Mouse (Mus musculus): ENCODE results near the gene Dhrs2. TPM values are rescaled to one million over a fixed set of nuclear protein-coding genes. Genes with fewer than 3 reads are reported as not detected.

The Dhrs2 gene
- total and polyA plus RNA-seq, 2 experiments = not detected

DNA sequence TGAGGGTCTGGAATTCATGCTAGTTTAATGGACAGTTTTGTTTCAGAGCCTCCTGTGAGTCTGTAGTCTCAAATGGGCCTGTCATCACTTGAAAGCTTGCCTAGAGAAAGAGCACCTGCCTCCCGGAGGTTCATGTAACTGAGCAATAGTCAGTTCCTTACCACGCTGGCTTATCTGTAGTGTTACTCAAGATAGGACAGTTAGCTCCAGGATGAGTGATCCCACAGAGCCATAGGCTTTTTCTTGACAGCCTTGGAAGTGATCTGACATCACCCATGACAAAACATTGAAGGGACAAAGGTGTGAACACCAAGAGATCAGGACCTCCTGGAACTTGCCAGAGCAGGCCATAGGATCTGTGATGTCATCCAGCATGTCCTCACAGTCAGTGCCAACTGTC is 23.6 kb upstream of the Dhrs2 start:
- no peak for DNase-seq (ENCODE audit: extremely low read depth, low read depth, low spot score)
- H3K4me1 ChIP-seq (ENCODE audit: control insufficient read depth, insufficient read depth, low read length) = no peaks in the 10 kb centered on the region
- H3K79me2 ChIP-seq (ENCODE audit: control insufficient read depth, insufficient read depth, low read length) = no peaks in the 10 kb centered on the region
- TF ChIP-seq POLR2A (IDR thresholded peaks at IDR 0.05; ENCODE audit: extremely low read depth, insufficient read depth, low read length) (no peak), CTCF (IDR thresholded peaks at IDR 0.05; ENCODE audit: low read depth, low read length) (no peak)
- 89% methylated on average over 2 of the region's 2 CpGs for whole genome bisulfite sequencing
- H3K27me3 ChIP-seq (ENCODE audit: control insufficient read depth, insufficient read depth, low read length) = no peaks in the 10 kb centered on the region
- H3K9ac ChIP-seq (ENCODE audit: low read depth, low read length) = no peak overlapping the region
- no peak overlapping the region for H3K27ac ChIP-seq (replicated peaks; ENCODE audit: insufficient read depth, low read depth, low read length)
- no peak overlapping the region for H3K4me3 ChIP-seq (ENCODE audit: insufficient read depth, low read depth, low read length)
- no peaks in the 10 kb centered on the region for H3K36me3 ChIP-seq (ENCODE audit: control insufficient read depth, insufficient read depth, low read length)

DNA sequence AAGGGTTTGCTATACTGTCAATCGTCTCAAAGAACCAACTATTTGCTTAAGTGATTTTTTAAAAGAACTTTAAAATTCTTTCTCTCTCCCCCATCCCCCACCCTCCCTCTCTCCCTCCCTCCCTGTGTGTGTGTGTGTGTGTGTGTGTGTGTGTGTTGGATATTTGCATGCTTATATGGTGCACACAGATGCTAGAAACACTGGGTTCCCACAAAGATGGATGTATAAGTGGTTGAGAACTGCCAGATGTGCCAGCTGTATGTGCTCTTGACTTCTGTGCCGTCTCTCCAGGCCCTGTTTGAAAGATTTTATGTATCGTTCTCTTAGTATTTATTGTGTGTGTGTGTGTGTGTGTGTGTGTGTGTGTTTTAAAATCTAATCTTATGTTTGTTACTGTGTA is 17.3 kb upstream of the Dhrs2 start:
- TF ChIP-seq CTCF (IDR thresholded peaks at IDR 0.05; ENCODE audit: low read depth, low read length) (no peak), POLR2A (IDR thresholded peaks at IDR 0.05; ENCODE audit: extremely low read depth, insufficient read depth, low read length) (no peak)
- 67% methylated on average over 3 of the region's 3 CpGs for WGBS

DNA sequence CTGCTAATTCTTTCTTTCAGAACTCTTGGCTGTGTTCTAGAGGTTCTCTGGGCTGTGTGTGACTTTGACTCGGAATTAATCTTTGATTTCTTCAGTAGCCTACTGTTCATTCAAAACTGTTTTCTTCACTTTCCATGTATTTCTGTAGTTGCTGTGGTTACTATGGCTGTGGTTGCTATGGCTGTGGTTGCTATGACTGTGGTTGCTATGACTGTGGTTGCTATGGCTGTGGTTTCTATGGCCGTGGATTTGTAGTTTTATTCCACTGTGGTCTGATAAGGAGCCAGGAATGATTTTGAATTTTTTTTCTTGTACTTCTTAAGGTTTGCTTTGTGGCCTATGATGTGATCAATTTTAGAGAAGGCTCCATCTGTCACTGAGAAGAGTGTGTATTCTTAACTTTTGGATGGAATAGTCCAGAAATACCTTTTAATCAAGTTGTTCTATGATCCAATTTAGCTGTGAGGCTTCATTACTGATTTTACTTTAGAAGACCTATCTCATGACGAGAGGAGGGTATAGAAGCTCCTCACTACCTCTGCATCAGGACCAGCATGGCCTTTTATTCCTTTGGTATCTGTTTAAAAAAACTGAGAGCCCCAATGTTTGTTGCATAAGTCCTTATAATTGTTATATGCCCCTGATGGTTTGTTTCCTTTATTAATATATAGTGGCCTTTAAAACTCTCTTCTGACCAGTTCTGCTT is 16.6 kb upstream of the Dhrs2 start:
- Histone ChIP-seq H3K36me3 (ENCODE audit: control insufficient read depth, insufficient read depth, low read length) (no peaks in the 10 kb centered on the region), H3K9ac (ENCODE audit: low read depth, low read length) (no peak overlapping the region), H3K4me3 (ENCODE audit: insufficient read depth, low read depth, low read length) (no peak overlapping the region), H3K4me1 (ENCODE audit: control insufficient read depth, insufficient read depth, low read length) (no peaks in the 10 kb centered on the region), H3K27me3 (ENCODE audit: control insufficient read depth, insufficient read depth, low read length) (no peaks in the 10 kb centered on the region), H3K27ac (replicated peaks; ENCODE audit: insufficient read depth, low read depth, low read length) (no peak overlapping the region), H3K79me2 (ENCODE audit: control insufficient read depth, insufficient read depth, low read length) (no peaks in the 10 kb centered on the region)
- no peak for TF ChIP-seq CTCF (IDR thresholded peaks at IDR 0.05; ENCODE audit: low read depth, low read length)
- WGBS = 48% methylated on average over 3 of the region's 3 CpGs
- DNase-seq (ENCODE audit: extremely low read depth, low read depth, low spot score) = no peak

More for the DNA sequence above, 17.3 kb upstream of the Dhrs2 start:
- DNase-seq (ENCODE audit: extremely low read depth, low read depth, low spot score) = no peak
- H3K36me3 ChIP-seq (ENCODE audit: control insufficient read depth, insufficient read depth, low read length) = no peaks in the 10 kb centered on the region
- no peaks in the 10 kb centered on the region for H3K79me2 ChIP-seq (ENCODE audit: control insufficient read depth, insufficient read depth, low read length)
- H3K27ac ChIP-seq (replicated peaks; ENCODE audit: insufficient read depth, low read depth, low read length) = no peak overlapping the region
- H3K4me3 ChIP-seq (ENCODE audit: insufficient read depth, low read depth, low read length) = no peak overlapping the region
- H3K27me3 ChIP-seq (ENCODE audit: control insufficient read depth, insufficient read depth, low read length) = no peaks in the 10 kb centered on the region
- H3K4me1 ChIP-seq (ENCODE audit: control insufficient read depth, insufficient read depth, low read length) = no peaks in the 10 kb centered on the region
- H3K9ac ChIP-seq (ENCODE audit: low read depth, low read length) = no peak overlapping the region

DNA sequence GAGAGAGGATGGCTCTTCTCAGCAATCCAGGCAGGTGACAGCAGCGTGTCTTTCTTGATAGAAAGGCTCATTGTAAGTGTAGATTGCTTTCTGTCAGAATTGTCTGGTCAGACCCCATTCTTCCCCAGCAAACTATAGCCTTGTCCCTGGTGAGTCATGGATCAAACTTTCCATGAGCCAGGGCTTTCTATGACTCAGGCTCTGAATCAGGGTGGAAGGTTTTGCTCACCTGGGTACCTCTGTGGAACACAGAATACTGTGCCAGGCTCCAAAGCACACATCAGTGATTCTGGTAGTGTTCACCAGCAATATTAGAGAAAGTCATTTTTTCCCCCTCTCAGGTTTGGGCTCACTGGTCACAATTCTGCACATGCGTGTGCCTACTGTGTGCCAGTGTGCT is 13.5 kb upstream of the Dhrs2 start:
- TF ChIP-seq CTCF (IDR thresholded peaks at IDR 0.05; ENCODE audit: low read depth, low read length) = no peak
- TF ChIP-seq POLR2A (IDR thresholded peaks at IDR 0.05; ENCODE audit: extremely low read depth, insufficient read depth, low read length) = no peak
- DNase-seq (ENCODE audit: extremely low read depth, low read depth, low spot score) = no peak
- Histone ChIP-seq H3K4me3 (ENCODE audit: insufficient read depth, low read depth, low read length) (no peak overlapping the region), H3K4me1 (ENCODE audit: control insufficient read depth, insufficient read depth, low read length) (no peaks in the 10 kb centered on the region), H3K9ac (ENCODE audit: low read depth, low read length) (no peak overlapping the region), H3K36me3 (ENCODE audit: control insufficient read depth, insufficient read depth, low read length) (no peaks in the 10 kb centered on the region), H3K27ac (replicated peaks; ENCODE audit: insufficient read depth, low read depth, low read length) (no peak overlapping the region), H3K79me2 (ENCODE audit: control insufficient read depth, insufficient read depth, low read length) (no peaks in the 10 kb centered on the region), H3K27me3 (ENCODE audit: control insufficient read depth, insufficient read depth, low read length) (0 out of 2 replicates have a peak, but pooled peaks cover 2% of the 10 kb centered on the region)
- WGBS = 84% methylated on average over 2 of the region's 2 CpGs

DNA sequence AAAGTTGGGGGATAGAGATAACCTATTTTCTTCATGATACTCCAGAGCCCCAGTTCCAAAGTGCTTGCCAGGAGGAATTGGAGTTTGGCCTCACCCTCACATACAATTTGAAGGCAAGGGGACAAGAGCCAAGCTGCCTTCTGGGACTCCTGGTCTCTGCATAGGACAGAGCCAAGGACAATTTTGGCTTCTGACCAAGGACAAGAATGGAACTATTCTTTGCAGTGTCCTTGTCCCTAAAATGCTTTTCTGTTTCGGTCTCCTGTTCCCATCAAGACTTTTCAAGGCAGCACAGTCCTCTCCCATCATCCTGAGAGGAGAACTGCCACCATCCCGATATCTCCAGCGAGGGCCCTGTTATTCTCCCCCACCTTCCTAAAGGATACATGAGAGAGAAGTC is 8.2 kb upstream of the Dhrs2 start:
- Histone ChIP-seq H3K4me1 (ENCODE audit: control insufficient read depth, insufficient read depth, low read length) (no peaks in the 10 kb centered on the region), H3K4me3 (ENCODE audit: insufficient read depth, low read depth, low read length) (no peak overlapping the region), H3K79me2 (ENCODE audit: control insufficient read depth, insufficient read depth, low read length) (no peaks in the 10 kb centered on the region), H3K9ac (ENCODE audit: low read depth, low read length) (no peak overlapping the region), H3K27me3 (ENCODE audit: control insufficient read depth, insufficient read depth, low read length) (0 out of 2 replicates have a peak, but pooled peaks cover 2% of the 10 kb centered on the region), H3K27ac (replicated peaks; ENCODE audit: insufficient read depth, low read depth, low read length) (no peak overlapping the region), H3K36me3 (ENCODE audit: control insufficient read depth, insufficient read depth, low read length) (no peaks in the 10 kb centered on the region)
- no peak for TF ChIP-seq POLR2A (IDR thresholded peaks at IDR 0.05; ENCODE audit: extremely low read depth, insufficient read depth, low read length)
- no peak for TF ChIP-seq CTCF (IDR thresholded peaks at IDR 0.05; ENCODE audit: low read depth, low read length)
- DNase-seq (ENCODE audit: extremely low read depth, low read depth, low spot score) = no peak
- WGBS = 91% methylated on average over 3 of the region's 3 CpGs

DNA sequence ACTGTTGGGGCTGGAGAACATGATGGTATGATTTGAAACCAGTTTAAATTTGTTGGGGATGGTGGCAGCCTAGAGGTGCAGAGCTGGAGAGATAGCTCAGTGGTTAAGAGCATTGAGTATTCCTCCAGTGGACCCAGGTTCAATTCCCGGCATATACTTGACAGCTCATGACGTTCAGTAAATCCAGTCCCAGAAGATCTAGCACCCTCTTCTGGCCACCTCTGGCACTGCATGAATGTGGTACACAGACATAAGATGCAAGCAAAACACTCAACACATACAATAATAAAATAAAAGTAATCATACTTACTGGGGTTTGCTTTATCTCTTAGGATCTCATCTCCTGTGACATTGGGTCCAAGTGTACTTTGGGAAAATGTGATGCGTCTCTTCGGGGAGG is 7.3 kb upstream of the Dhrs2 start:
- Histone ChIP-seq H3K27ac (replicated peaks; ENCODE audit: insufficient read depth, low read depth, low read length) (no peak overlapping the region), H3K36me3 (ENCODE audit: control insufficient read depth, insufficient read depth, low read length) (no peaks in the 10 kb centered on the region), H3K27me3 (ENCODE audit: control insufficient read depth, insufficient read depth, low read length) (0 out of 2 replicates have a peak, but pooled peaks cover 2% of the 10 kb centered on the region), H3K4me1 (ENCODE audit: control insufficient read depth, insufficient read depth, low read length) (no peaks in the 10 kb centered on the region), H3K9ac (ENCODE audit: low read depth, low read length) (no peak overlapping the region), H3K4me3 (ENCODE audit: insufficient read depth, low read depth, low read length) (no peak overlapping the region), H3K79me2 (ENCODE audit: control insufficient read depth, insufficient read depth, low read length) (no peaks in the 10 kb centered on the region)
- TF ChIP-seq CTCF (IDR thresholded peaks at IDR 0.05; ENCODE audit: low read depth, low read length) = peak; percentile 46
- TF ChIP-seq POLR2A (IDR thresholded peaks at IDR 0.05; ENCODE audit: extremely low read depth, insufficient read depth, low read length) = no peak
- WGBS = 52% methylated on average over 4 of the region's 4 CpGs
- DNase-seq (ENCODE audit: extremely low read depth, low read depth, low spot score) = peak; percentile 48
